Mouse (Mus musculus) heart, embryonic 10.5 days (tissue): ENCODE measurements at regions not wholly inside any gene's neighbourhood (a gene's known extent, or its start where the extent isn't known, plus 50 kb on each side); places are given as distances from the start of the nearest gene placed in this dataset.

Experiments used
- DNase-seq: peaks from one replicate; pipeline ENCODE4 v3.0.0-alpha.2; 2017; ENCODE audit warnings: low spot score
- H3K27ac ChIP-seq: fragments of 300-500 bp; sonication (generic); 2 replicates; pipeline ENCODE4 v1.5.1; 2016; ENCODE audit warnings: mild to moderate bottlenecking
- H3K27me3 ChIP-seq: fragments of 300-500 bp; sonication (generic); 2 replicates; pipeline ENCODE4 v1.6.1; 2016; ENCODE audit warnings: mild to moderate bottlenecking; ENCODE audit not compliant: poor library complexity, insufficient read depth, severe bottlenecking
- H3K36me3 ChIP-seq: fragments of 300-500 bp; sonication (generic); 2 replicates; pipeline ENCODE4 v1.6.1; 2016; ENCODE audit warnings: mild to moderate bottlenecking, moderate library complexity
- H3K4me1 ChIP-seq: fragments of 300-500 bp; sonication (generic); 2 replicates; pipeline ENCODE4 v1.6.1; 2016; ENCODE audit warnings: mild to moderate bottlenecking
- H3K4me3 ChIP-seq: fragments of 300-500 bp; sonication (generic); 2 replicates; pipeline ENCODE4 v1.5.1; 2016; ENCODE audit warnings: mild to moderate bottlenecking, moderate library complexity
- H3K9me3 ChIP-seq: fragments of 300-500 bp; sonication (generic); 2 replicates; pipeline ENCODE4 v1.6.1; 2016; ENCODE audit warnings: mild to moderate bottlenecking, moderate library complexity
- WGBS: fragments of 180-500 bp; shearing (Covaris S2); methylation state at CpG from one replicate; pipeline ENCODE4 v1.1.7; 2016; 5-methylcytosine and 5-hydroxymethylcytosine counted together

DNA sequence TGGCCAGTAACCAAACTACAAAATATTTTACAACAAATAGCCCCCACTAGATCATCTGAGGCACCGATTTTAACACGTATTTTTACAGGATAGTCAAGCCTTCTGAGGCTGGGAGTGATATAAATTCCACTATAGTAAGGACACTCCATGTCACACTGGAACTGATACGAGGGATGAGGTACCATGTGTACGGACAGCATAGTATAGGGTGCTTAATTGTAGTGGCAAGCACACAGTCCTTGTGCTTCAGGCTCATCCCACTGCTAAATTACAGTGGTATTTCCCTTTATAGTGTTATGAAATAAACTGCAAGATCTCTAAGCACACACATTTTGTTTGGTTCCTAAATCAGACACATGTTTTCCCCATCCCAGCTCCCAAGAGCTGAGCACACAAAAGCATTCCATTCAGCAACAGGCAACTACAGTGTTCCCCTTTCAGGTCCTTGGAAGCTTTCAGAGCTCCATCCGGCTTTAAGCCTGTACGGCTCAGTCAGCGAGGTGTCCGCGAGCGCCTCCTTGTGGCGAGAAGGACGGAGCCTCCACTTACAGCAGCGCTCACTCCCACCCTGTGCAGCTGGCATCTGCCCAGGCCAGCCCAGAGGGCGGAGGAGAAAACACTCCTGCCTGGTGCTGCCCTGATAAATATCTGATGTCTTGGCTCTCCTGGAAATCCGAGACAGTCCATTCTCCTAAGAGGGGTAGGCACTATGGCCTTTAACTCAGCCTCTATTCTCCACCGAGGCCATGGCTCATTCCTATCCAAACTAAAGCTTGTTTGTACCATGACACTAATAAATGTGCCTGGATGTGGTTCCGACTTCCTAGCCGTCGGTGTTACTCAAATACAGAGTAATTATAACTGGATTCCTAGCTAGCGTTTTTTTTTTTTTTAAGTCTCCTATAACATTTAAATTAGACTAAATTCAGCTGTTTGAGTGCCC, 348.3 kb upstream of the G2e3 start:
- no peaks in the 10 kb centered on the region for H3K4me1 ChIP-seq
- no peaks in the 10 kb centered on the region for H3K36me3 ChIP-seq
- H3K27me3 ChIP-seq = no peaks in the 10 kb centered on the region
- H3K4me3 ChIP-seq = no peak overlapping the region
- WGBS = 41% methylated on average over 20 of the region's 20 CpGs
- DNase-seq = peak; percentile 78
- no peak overlapping the region for H3K27ac ChIP-seq
- H3K9me3 ChIP-seq = no peaks in the 10 kb centered on the region

DNA sequence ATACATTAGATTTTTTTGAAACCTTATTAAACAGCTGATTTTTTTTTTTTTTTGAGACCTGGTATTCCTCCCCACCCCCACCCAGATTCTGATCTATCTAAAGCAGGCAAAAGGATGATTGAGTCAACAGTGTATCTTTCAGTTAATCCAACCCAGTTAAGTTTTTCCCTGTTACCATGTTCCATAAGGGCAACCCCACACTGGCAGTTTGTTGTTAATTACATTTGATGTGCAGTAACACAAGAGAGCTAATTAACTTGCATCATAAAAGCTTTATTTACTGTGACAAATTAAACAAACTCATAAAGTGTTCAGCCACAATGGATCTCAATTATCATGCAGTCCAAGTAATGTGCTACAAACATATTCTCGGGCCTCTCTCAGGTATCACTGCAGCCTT, 346.8 kb upstream of the Prkd1 start:
- H3K9me3 ChIP-seq = no peaks in the 10 kb centered on the region
- no peak overlapping the region for H3K27ac ChIP-seq
- H3K4me3 ChIP-seq = no peak overlapping the region
- DNase-seq = no peak
- 85% methylated on average over 1 of the region's 1 CpGs for WGBS
- H3K4me1 ChIP-seq = no peaks in the 10 kb centered on the region
- no peaks in the 10 kb centered on the region for H3K27me3 ChIP-seq
- H3K36me3 ChIP-seq = no peaks in the 10 kb centered on the region

DNA sequence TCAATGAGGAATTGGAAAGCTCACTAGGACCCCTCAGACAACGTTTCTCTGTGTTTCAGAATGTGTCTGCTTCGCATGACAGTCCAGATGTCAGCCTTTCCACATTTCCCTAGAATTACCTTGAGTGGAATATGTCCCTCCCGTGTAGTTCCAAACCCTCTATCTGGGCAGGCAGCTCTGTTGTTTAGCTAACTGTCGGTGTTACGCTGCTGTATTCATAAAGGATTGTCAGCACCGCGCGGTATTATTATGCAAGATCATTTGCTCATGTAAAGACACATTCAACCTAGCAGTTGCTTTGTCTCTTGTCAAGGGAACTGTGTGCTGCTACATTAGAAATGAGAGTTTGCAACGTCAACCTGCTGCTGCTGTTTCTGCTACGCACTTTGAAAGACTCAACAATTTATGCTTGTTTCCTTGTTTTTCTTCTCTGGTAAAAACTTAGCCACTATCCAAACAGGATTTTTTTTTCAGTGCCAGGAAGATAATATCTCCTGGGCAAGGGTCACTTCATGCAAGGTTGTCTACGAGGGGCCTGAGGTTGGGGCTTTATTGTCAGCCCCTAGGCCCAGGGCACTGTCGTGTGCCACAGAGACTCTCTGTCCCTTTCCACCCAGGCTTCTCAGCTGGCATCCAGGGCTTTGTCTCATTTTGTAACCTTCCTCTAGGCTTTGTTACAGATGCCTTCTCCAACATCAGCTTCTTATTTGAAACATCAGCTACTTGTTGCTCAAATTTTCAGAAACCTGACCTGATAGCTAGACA, 340.8 kb upstream of the Prkd1 start:
- Histone ChIP-seq H3K4me3 (no peak overlapping the region), H3K9me3 (no peaks in the 10 kb centered on the region), H3K4me1 (no peaks in the 10 kb centered on the region), H3K36me3 (no peaks in the 10 kb centered on the region), H3K27ac (no peak overlapping the region), H3K27me3 (no peaks in the 10 kb centered on the region)
- WGBS = 80% methylated on average over 12 of the region's 12 CpGs
- DNase-seq = no peak

DNA sequence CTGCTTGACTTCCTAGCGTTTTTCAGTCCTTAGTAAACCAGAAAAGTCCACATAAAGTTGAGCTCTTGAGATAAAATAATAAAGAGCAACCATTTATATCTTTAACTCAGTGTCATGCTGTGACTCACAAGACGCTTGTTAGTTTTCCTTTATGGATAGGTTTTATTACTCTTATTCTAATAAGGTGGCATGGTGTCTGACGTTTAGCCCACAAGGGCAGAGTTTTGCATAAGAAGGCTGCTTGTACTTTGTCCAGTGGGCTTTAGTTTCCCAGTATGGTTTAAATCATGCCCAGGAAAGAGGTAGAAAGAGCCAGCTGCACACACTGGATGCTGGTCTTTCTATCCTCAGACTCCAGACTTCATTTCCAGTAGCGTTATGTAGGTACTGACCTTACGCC, 332.4 kb upstream of the Prkd1 start:
- Histone ChIP-seq H3K27ac (no peak overlapping the region), H3K36me3 (no peaks in the 10 kb centered on the region), H3K9me3 (no peaks in the 10 kb centered on the region), H3K4me3 (no peak overlapping the region), H3K27me3 (no peaks in the 10 kb centered on the region), H3K4me1 (no peaks in the 10 kb centered on the region)
- WGBS = 84% methylated on average over 5 of the region's 5 CpGs
- DNase-seq = no peak

DNA sequence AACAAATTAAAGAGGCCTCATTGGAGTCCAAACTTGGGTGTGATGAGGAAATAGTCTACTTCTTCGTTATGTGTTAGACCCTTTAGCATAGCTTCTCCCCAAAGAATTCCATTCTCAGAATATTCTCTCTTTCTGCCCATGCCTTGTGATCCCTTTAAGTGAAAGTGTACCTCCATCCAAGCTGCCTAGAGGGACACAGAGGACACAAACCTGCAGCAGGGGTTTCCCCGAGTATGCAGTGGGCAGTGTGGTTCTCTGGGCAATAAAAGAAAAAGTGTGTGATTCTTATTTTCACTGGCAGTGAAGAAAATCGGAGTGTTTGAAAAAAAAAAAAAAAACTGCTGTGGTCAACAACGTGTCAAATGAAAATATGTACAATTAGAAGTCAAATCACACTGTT, 331.9 kb upstream of the Prkd1 start:
- H3K27me3 ChIP-seq = no peaks in the 10 kb centered on the region
- H3K36me3 ChIP-seq = no peaks in the 10 kb centered on the region
- H3K4me3 ChIP-seq = no peak overlapping the region
- WGBS = 75% methylated on average over 4 of the region's 4 CpGs
- no peaks in the 10 kb centered on the region for H3K4me1 ChIP-seq
- DNase-seq = no peak
- no peaks in the 10 kb centered on the region for H3K9me3 ChIP-seq
- no peak overlapping the region for H3K27ac ChIP-seq

DNA sequence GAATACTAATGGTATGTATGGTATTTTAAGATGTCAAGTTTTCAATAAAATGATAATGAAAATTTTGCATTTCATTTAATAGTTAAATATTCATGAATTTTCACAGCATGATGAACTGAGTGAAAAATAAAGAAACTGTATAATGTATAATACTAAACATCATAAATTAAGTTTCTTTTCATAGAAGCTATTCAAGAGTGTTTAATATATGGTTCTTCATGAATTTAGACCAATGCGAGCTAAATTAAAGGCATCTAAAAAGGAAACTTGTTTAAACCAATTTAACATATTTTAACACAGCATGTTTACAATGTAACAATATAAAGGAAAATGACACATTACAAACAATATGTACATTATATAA, 321.8 kb upstream of the Prkd1 start:
- WGBS = 82% methylated on average over 1 of the region's 1 CpGs
- no peaks in the 10 kb centered on the region for H3K9me3 ChIP-seq
- no peak overlapping the region for H3K4me3 ChIP-seq
- DNase-seq = no peak
- no peak overlapping the region for H3K27ac ChIP-seq
- no peaks in the 10 kb centered on the region for H3K36me3 ChIP-seq
- H3K27me3 ChIP-seq = no peaks in the 10 kb centered on the region
- H3K4me1 ChIP-seq = no peaks in the 10 kb centered on the region

DNA sequence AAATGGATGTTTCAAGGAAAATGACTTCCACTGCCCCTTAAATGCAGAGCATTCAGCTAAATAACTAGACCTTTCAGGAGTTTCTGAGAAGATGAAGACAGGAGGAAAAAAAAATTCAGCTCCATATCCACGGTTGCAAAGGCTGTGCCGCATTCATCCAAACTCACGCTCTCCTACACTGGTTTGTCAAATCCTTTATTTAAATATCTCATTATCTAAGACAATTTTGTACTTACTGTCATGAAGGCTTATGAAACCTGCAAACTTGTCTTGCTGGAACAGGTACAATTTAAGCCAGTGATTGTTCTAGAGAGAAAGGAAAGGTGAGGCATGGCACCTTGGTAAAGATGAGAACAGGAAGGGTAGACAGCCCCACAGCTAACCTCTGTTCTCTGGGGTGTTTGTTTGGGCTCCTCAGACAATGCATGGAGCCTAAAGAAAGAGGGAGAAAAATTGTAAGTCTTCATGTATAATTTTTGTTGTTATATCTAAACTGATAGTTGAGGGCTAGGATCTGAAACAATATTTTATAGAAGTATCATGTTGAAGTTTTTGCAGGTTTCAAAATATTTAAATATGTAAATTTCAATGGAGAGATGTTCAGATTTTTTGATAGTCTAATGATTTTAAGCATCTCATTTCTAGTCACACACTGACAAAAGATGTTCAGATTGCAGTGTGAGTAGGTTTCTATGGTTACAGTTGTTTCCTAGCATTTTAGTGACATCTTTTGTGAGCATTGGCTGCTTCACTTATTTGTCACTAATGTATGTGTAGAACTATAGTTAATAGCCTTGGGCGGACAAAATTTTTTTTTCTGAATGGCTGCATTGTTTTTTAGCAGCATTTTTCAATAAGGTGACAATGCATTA, 321.2 kb upstream of the Prkd1 start:
- no peak for DNase-seq
- Histone ChIP-seq H3K36me3 (no peaks in the 10 kb centered on the region), H3K9me3 (no peaks in the 10 kb centered on the region), H3K4me3 (no peak overlapping the region), H3K27me3 (no peaks in the 10 kb centered on the region), H3K27ac (no peak overlapping the region), H3K4me1 (no peaks in the 10 kb centered on the region)
- 87% methylated on average over 4 of the region's 4 CpGs for WGBS

DNA sequence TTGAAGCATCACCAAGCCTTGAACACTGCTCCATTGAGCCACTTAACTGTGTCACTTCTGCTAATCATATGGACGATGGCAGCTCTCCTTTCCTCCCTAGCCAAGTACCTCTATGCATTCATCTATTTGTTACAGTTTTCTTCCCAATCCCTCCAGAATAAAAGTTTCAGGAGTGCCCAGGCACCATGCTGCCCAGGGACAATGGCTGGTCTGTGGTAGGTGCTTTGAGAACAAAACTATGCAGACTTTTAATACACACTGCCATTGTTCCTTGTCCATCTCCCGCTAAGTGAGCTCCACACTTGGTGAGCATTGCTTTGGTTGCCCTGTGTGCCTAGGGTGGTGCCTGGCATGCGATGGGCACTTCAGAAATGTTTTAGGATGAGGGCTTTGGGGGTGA, 320.5 kb upstream of the Prkd1 start:
- H3K4me1 ChIP-seq = no peaks in the 10 kb centered on the region
- no peak for DNase-seq
- WGBS = 75% methylated on average over 3 of the region's 3 CpGs
- no peaks in the 10 kb centered on the region for H3K9me3 ChIP-seq
- no peaks in the 10 kb centered on the region for H3K36me3 ChIP-seq
- H3K27me3 ChIP-seq = no peaks in the 10 kb centered on the region
- no peak overlapping the region for H3K27ac ChIP-seq
- H3K4me3 ChIP-seq = no peak overlapping the region

DNA sequence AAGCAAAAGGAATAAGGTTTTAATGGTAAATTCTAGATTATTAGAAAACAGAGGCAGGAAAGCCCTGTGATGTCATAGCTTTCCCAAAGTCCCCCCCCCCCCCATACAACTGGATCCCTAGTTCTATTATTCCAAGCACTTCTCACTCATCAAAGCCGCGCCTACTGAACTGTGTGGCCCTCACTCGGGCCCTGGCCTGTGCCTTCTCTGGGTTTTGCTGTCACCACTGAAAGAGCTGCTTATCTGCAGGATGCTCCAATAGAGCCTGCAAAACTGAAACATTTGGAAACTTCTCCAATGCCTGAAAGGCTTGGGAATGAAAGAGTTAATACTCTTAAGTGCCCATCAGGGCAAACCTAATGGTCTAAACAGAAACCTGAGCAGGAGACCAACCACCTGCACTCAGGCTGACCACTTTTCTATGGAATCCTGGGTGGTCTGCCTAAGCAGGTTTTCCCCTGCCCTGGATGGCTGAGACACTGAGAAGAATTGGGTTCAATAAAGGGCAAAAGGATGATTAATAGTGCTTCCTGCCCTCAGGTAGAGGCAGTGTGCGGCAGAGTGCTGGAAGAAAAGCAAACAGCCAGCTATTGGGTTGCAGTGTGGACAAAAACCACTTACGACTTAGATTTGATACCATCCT, 318.4 kb upstream of the Prkd1 start:
- Histone ChIP-seq H3K9me3 (no peaks in the 10 kb centered on the region), H3K36me3 (no peaks in the 10 kb centered on the region), H3K27me3 (no peaks in the 10 kb centered on the region), H3K4me1 (no peaks in the 10 kb centered on the region), H3K27ac (no peak overlapping the region), H3K4me3 (no peak overlapping the region)
- 51% methylated on average over 5 of the region's 5 CpGs for WGBS
- no peak for DNase-seq

DNA sequence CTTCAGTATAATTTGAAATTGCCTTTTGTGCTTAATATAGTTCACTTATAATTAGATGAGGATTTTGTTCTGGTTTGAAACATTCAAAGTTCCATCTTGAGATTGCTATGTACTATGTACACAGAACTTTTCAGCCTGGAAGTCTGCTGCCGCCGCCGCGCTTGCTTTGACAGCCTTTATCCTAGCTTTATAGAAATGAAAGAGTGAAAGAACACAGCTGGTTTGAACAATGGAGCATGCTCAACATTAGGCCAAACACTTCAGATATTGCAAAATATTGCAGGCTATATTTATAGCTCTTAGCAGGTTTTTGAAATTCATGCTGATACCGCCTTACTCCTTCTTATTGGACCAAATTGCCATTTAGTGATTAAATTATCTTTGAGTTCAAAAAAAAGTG, 305.1 kb upstream of the Prkd1 start:
- H3K27ac ChIP-seq = no peak overlapping the region
- no peak overlapping the region for H3K4me3 ChIP-seq
- no peaks in the 10 kb centered on the region for H3K36me3 ChIP-seq
- no peaks in the 10 kb centered on the region for H3K27me3 ChIP-seq
- no peaks in the 10 kb centered on the region for H3K9me3 ChIP-seq
- no peak for DNase-seq
- no peaks in the 10 kb centered on the region for H3K4me1 ChIP-seq
- 94% methylated on average over 5 of the region's 5 CpGs for WGBS

DNA sequence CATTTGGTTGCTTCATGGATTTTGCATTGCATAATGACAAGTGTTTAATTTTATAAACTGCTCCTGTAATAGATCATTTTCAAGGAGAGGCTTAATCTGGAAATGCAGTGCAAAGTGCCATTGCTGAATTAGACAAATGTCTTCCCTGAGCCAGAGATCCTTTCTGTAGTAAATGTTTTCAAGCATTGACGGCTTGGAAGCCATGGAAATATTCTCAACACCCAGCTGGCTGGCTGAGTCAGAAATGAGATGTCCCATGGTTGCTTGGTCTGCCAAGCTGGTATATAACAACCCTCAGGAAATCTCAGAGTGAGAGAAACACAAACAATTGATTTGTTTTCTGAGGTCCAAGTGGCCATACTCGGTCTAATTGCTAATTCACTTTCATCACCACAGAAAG, 298.1 kb upstream of the Prkd1 start:
- DNase-seq = no peak
- no peak overlapping the region for H3K4me3 ChIP-seq
- H3K36me3 ChIP-seq = no peaks in the 10 kb centered on the region
- no peaks in the 10 kb centered on the region for H3K27me3 ChIP-seq
- WGBS = 72% methylated on average over 2 of the region's 2 CpGs
- no peaks in the 10 kb centered on the region for H3K4me1 ChIP-seq
- H3K27ac ChIP-seq = no peak overlapping the region
- no peaks in the 10 kb centered on the region for H3K9me3 ChIP-seq

DNA sequence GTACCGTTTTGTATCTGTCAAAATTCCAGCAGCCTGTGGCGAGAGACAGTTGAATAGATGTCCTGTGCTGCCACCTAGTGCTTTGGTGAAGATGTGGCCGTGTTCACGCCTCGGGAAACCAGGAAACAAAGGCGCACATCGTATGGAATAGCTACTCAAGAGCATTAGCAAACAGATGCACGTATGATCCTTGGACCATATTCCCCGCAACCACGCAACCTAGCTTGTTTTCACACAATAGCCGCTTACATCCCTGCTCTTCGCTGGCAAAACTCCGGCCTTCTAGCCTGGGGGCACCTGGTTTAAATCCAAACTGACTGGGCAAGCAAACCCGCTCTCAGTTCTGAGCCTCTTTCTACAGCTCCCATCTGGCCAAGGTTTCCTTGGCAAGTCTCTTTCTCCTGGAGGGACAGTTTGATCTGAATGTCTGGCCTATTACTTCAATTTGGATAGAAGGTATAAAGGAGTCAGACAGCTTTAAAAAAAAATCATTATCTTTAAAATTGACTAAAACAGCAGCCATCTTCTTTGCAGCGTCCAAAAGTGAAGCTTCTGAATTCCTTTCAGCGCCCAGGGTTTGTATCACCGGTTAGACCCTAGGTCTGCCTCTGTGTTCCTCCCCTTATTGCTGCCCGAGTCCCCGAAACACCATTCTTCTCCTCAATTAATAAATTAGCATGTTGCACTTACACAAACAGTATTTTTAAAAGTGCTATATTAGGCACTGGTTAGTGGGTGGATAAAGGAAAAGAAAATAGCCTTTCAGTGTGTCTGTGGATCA, 295.0 kb upstream of the Prkd1 start:
- Histone ChIP-seq H3K27ac (peak overlapping the region; percentile 52; the same call in 1 of the 2 replicates), H3K36me3 (no peaks in the 10 kb centered on the region), H3K4me1 (no peaks in the 10 kb centered on the region), H3K9me3 (no peaks in the 10 kb centered on the region), H3K4me3 (peak overlapping the region; percentile 45), H3K27me3 (no peaks in the 10 kb centered on the region)
- peak; percentile 79 for DNase-seq
- 24% methylated on average over 19 of the region's 19 CpGs for WGBS
